Mouse (Mus musculus) adrenal gland, adult 10 weeks (tissue): ENCODE results near the gene Sh2d1a. TPM values are rescaled to one million over a fixed set of nuclear protein-coding genes. Genes with fewer than 3 reads are reported as not detected.

Experiments
- polyA plus RNA-seq: library from polyadenylated mRNA; stranded (reverse); fragments of 350-450 nt; fragmentation: Illumina TruSeq; extraction: RNeasy Lipid Tissue Mini Kit (QIAGEN cat#74804); gene quantifications from one replicate; pipeline ENCODE4 v1.2.3, GENCODE M21; 2014; ENCODE audit warnings: low read depth, low replicate concordance

Sh2d1a gene
- polyA plus RNA-seq, result not detected

GRCm38 (mm10) chrX:42502291-42503043, at the start of gene Sh2d1a:
Gene Sh2d1a (plus strand): TSS chrX:42502453.

GRCm38 (mm10) chrX:42489446-42489845, 12.8 kb upstream of the Sh2d1a start, which contains the start of gene Tex13c2:
Gene Tex13c2 (plus strand): TSS chrX:42489691.

Other genes starting within 250 kb of the Sh2d1a start
- gene Tex13c2, start 12.8 kb upstream of the Sh2d1a start, polyA plus RNA-seq, result not detected